Mouse (Mus musculus) thymus, adult 2 months (tissue): ENCODE measurements around the gene Abr. TPM values are rescaled to one million over a fixed set of nuclear protein-coding genes. Genes with fewer than 3 reads are reported as not detected.

Source experiments
- DNase-seq: peaks from one replicate; pipeline ENCODE4 v3.0.0; 2021
- H3K27ac ChIP-seq: fragments of 200-500 bp; 2 replicates; pipeline ENCODE4 v1.5.1; 2012; ENCODE audit warnings: low read length, control low read depth; ENCODE audit not compliant: control insufficient read depth, insufficient read depth
- H3K27me3 ChIP-seq: fragments of 200-500 bp; 2 replicates; pipeline ENCODE4 v1.6.1; 2012; ENCODE audit warnings: mild to moderate bottlenecking, low read length, moderate library complexity, mixed read lengths; ENCODE audit not compliant: control insufficient read depth, insufficient read depth
- H3K36me3 ChIP-seq: fragments of 200-500 bp; 2 replicates; pipeline ENCODE4 v1.6.1; 2012; ENCODE audit warnings: mild to moderate bottlenecking, low read length, moderate library complexity; ENCODE audit not compliant: control insufficient read depth, insufficient read depth
- H3K4me1 ChIP-seq: fragments of 200-500 bp; replicated peaks from 2 replicates; pipeline ENCODE4 v1.6.1; 2012; ENCODE audit warnings: low read length; ENCODE audit not compliant: control insufficient read depth, insufficient read depth
- H3K4me3 ChIP-seq: fragments of 200-500 bp; 2 replicates; pipeline ENCODE4 v1.5.1; 2012; ENCODE audit warnings: mild to moderate bottlenecking, low read length, control low read depth, moderate library complexity; ENCODE audit not compliant: control insufficient read depth, insufficient read depth
- CTCF ChIP-seq: fragments of 200-500 bp; IDR thresholded peaks from 2 replicates; pipeline ENCODE4 v1.5.1; 2012; ENCODE audit warnings: mild to moderate bottlenecking, control low read depth, low read length, moderate library complexity, borderline replicate concordance; ENCODE audit not compliant: control insufficient read depth, poor library complexity, insufficient read depth; ENCODE audit errors: extremely low read depth
- POLR2A ChIP-seq: fragments of 200-500 bp; IDR thresholded peaks from 2 replicates; pipeline ENCODE4 v1.6.1; 2012; ENCODE audit warnings: mild to moderate bottlenecking, low read length, control low read depth, moderate library complexity; ENCODE audit not compliant: control insufficient read depth, poor library complexity, insufficient read depth; ENCODE audit errors: extremely low read depth
- WGBS: fragments of 180-500 bp; shearing (Covaris S2); methylation state at CpG from one replicate; pipeline ENCODE4 v1.1.7; 2018; 5-methylcytosine and 5-hydroxymethylcytosine counted together
- polyA plus RNA-seq: library from polyadenylated mRNA; depleted of rRNA; stranded (reverse); fragments of >200 nt; gene quantifications from 2 replicates; pipeline ENCODE4 v1.2.3, GENCODE M21; 2012; rRNA removed

The Abr gene
- polyA plus RNA-seq, 1 experiment = 75.0 TPM

GRCm38 (mm10) chr11:76374491-76375185 is 247.5 kb downstream of the Abr start:
- Histone ChIP-seq H3K27ac (no peak overlapping the region), H3K4me3 (no peak overlapping the region), H3K36me3 (no peaks in the 10 kb centered on the region), H3K27me3 (no peaks in the 10 kb centered on the region), H3K4me1 (no peaks in the 10 kb centered on the region)
- DNase-seq = no peak
- 86% methylated on average over 17 of the region's 17 CpGs for WGBS
- TF ChIP-seq POLR2A = no peak
- no peak for TF ChIP-seq CTCF

GRCm38 (mm10) chr11:76372534-76372933 is 249.6 kb downstream of the Abr start:
- Histone ChIP-seq H3K27me3 (no peaks in the 10 kb centered on the region), H3K36me3 (no peaks in the 10 kb centered on the region), H3K4me1 (no peaks in the 10 kb centered on the region), H3K27ac (no peak overlapping the region), H3K4me3 (no peak overlapping the region)
- TF ChIP-seq CTCF = no peak
- no peak for TF ChIP-seq POLR2A
- no peak for DNase-seq
- WGBS = 73% methylated on average over 6 of the region's 6 CpGs

- Histone ChIP-seq H3K4me3 (no peak overlapping the region), H3K4me1 (no peaks in the 10 kb centered on the region), H3K27me3 (no peaks in the 10 kb centered on the region), H3K36me3 (no peaks in the 10 kb centered on the region), H3K27ac (no peak overlapping the region)
- DNase-seq = no peak
- TF ChIP-seq CTCF = no peak
- no peak for TF ChIP-seq POLR2A
- 92% methylated on average over 2 of the region's 2 CpGs for WGBS
These were observed 250.0 kb downstream of the Abr start for GRCm38 (mm10) chr11:76372120-76372519.

- H3K27ac ChIP-seq = no peak overlapping the region
- H3K4me1 ChIP-seq = no peaks in the 10 kb centered on the region
- no peaks in the 10 kb centered on the region for H3K36me3 ChIP-seq
- no peak for TF ChIP-seq POLR2A
- no peak for TF ChIP-seq CTCF
- no peak for DNase-seq
- H3K4me3 ChIP-seq = no peak overlapping the region
- H3K27me3 ChIP-seq = no peaks in the 10 kb centered on the region
These were observed 251.6 kb downstream of the Abr start for GRCm38 (mm10) chr11:76370491-76370890.

Other genes starting within 250 kb of the Abr start
- gene Nxn, start 223.2 kb downstream of the Abr start, polyA plus RNA-seq = 24.7 and 25.3 TPM in 2 replicates
- 18.0 and 20.4 TPM in 2 replicates for gene Timm22, start 215.4 kb downstream of the Abr start, polyA plus RNA-seq
- gene Bhlha9, start 50.2 kb upstream of the Abr start, polyA plus RNA-seq = 0.17 TPM in 1 of 2 replicates, not detected in the other
- gene Trarg1, start 57.5 kb upstream of the Abr start, polyA plus RNA-seq = 2.8 and 3.4 TPM in 2 replicates
- 25.9 and 26.7 TPM in 2 replicates for gene Gosr1, start 141.3 kb upstream of the Abr start, polyA plus RNA-seq
- 6.7 and 7.5 TPM in 2 replicates for gene Cpd, start 224.7 kb upstream of the Abr start, polyA plus RNA-seq